Mouse (Mus musculus): ENCODE measurements around the gene Sp3. TPM values are rescaled to one million over a fixed set of nuclear protein-coding genes. Genes with fewer than 3 reads are reported as not detected.

Gene Sp3
- polyA plus RNA-seq, 1 experiment from 2014 or later, result 33.3 TPM

DNA sequence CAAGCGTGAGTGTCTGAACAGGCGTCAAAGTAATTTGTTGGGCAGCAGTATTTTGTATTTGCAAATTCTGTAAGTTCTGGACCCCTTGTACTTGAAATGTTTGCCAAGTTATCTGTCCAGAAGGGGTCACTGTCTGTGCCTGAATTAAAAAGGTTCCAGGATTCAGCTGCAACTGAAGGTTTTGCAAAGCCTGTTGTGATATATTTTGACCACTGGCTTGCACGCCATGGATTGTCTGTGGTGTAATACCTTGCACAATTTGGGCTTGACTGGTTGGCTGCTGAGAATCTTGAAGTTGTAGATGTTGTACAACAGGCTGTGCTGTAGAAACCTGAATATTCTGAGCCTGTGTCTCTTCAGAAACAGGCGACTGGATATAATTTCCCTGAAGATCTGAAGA is 9.9 kb downstream of the Sp3 start:
- Histone ChIP-seq H3K27ac (replicated peaks) (no peak overlapping the region), H3K4me2 (no peak overlapping the region), H3K9me3 (no peaks in the 10 kb centered on the region), H3K4me1 (replicated peaks) (0 out of 2 replicates have a peak, but pooled peaks cover 7% of the 10 kb centered on the region), H3K36me3 (peaks cover 26% of the 10 kb centered on the region), H3K4me3 (no peak overlapping the region), H3K9ac (no peak overlapping the region), H3K27me3 (no peaks in the 10 kb centered on the region)
- WGBS, result 92% methylated on average over 4 of the region's 4 CpGs
- no peak for ATAC-seq (ENCODE audit: low FRiP score, low read depth)

DNA sequence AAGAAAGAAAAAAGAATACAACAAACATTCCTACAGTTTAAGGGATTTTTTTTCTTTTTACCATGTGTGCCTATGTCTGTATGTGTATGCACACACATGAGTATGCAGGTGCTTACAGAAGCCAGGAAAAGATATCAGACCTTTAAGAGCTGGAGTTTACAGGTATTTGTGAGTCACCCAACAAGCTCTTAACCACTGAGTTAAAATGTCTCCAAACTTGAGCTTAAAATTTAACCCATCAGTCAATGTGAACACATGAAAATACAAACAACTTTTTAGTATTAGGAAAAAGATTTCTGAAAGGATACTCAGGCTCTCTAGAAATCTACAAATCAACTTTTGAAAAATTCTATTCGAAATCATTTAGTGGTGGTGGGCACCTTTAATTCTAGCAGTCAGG is 11.7 kb downstream of the Sp3 start:
- no peak for ATAC-seq (ENCODE audit: low FRiP score, low read depth)
- H3K36me3 ChIP-seq, result peaks cover 26% of the 10 kb centered on the region
- WGBS, result 99% methylated on average over 1 of the region's 1 CpGs

DNA sequence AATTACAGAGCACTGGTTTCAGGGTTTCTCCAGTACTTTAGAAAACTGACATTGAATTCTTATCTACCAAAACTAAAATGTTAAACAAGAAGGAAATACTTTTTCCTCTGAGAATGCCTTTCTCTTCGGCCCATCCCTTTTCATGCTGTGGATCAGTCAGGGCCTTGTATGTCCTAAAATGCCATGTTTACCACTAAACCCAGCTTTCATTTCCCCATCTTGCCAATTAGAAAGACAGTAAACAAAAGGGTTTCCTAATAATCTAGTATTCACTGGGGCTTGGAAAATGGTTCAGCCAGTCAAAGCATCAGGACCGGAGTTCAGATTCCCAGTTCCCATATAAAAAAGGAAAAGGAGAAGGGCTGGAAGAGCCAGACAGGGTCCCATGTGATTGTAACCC is 14.8 kb downstream of the Sp3 start:
- no peak overlapping the region for H3K9ac ChIP-seq
- 95% methylated on average over 2 of the region's 2 CpGs for WGBS
- H3K4me3 ChIP-seq, result no peak overlapping the region
- no peaks in the 10 kb centered on the region for H3K9me3 ChIP-seq
- H3K4me2 ChIP-seq, result no peak overlapping the region
- peaks cover 24% of the 10 kb centered on the region for H3K36me3 ChIP-seq
- H3K27ac ChIP-seq (replicated peaks), result no peak overlapping the region
- H3K27me3 ChIP-seq, result no peaks in the 10 kb centered on the region
- H3K4me1 ChIP-seq (replicated peaks), result 0 out of 2 replicates have a peak, but pooled peaks cover 6% of the 10 kb centered on the region
- no peak for ATAC-seq (ENCODE audit: low FRiP score, low read depth)

More for the DNA sequence above, 11.7 kb downstream of the Sp3 start:
- Histone ChIP-seq H3K4me3 (no peak overlapping the region), H3K9ac (no peak overlapping the region), H3K4me2 (no peak overlapping the region), H3K9me3 (no peaks in the 10 kb centered on the region), H3K27ac (replicated peaks) (no peak overlapping the region), H3K27me3 (no peaks in the 10 kb centered on the region), H3K4me1 (replicated peaks) (0 out of 2 replicates have a peak, but pooled peaks cover 7% of the 10 kb centered on the region)

DNA sequence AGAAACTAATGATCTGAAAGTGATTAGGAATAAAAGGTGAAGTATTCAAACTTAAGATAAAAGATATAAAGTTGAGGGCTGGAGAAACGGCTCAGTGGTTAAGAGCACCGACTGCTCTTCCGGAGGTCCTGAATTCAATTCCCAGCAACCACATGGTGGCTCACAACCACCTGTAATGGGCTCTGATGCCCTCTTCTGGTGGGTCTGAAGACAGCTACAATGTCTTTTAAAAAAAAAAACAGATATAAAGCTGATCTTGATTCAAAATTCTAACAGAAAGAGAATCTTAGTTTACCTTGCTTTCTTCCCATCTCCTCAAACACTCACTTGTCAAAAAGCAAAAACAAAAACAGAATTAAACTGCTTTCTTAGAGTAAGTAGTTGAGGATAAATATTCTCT is 23.8 kb downstream of the Sp3 start:
- 94% methylated on average over 3 of the region's 3 CpGs for WGBS
- no peak overlapping the region for H3K9ac ChIP-seq
- no peak overlapping the region for H3K4me2 ChIP-seq
- H3K4me1 ChIP-seq (replicated peaks), result no peaks in the 10 kb centered on the region
- H3K36me3 ChIP-seq, result peaks cover 9% of the 10 kb centered on the region
- H3K27ac ChIP-seq (replicated peaks), result no peak overlapping the region
- H3K27me3 ChIP-seq, result no peaks in the 10 kb centered on the region
- no peak for ATAC-seq (ENCODE audit: low FRiP score, low read depth)
- H3K4me3 ChIP-seq, result no peak overlapping the region
- H3K9me3 ChIP-seq, result no peaks in the 10 kb centered on the region

DNA sequence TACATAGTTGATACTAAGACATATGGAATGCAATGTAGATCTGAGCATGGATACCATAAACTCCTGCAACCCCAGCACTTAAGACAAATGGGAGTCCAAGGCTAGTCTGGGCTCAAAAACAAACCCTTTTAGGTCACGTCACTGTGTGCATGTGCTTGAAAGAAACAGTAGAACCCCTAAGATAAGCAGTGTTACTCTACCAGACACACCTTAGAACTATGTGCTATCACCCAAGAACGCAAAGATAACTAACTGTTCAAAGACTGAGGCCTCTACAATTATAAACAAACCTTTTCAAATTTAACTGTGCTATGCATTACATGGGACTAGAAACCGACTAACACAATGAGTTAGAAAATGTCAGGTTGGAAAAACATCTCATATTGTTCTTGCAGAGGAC is 27.3 kb downstream of the Sp3 start:
- H3K4me1 ChIP-seq (replicated peaks), result no peaks in the 10 kb centered on the region
- H3K4me2 ChIP-seq, result no peak overlapping the region
- 94% methylated on average over 3 of the region's 3 CpGs for WGBS
- H3K9me3 ChIP-seq, result no peaks in the 10 kb centered on the region
- no peaks in the 10 kb centered on the region for H3K27me3 ChIP-seq
- H3K4me3 ChIP-seq, result no peak overlapping the region
- ATAC-seq (ENCODE audit: low FRiP score, low read depth), result no peak
- no peak overlapping the region for H3K9ac ChIP-seq
- H3K27ac ChIP-seq (replicated peaks), result no peak overlapping the region
- H3K36me3 ChIP-seq, result peaks cover 5% of the 10 kb centered on the region; the same call in 1 of the 2 replicates

DNA sequence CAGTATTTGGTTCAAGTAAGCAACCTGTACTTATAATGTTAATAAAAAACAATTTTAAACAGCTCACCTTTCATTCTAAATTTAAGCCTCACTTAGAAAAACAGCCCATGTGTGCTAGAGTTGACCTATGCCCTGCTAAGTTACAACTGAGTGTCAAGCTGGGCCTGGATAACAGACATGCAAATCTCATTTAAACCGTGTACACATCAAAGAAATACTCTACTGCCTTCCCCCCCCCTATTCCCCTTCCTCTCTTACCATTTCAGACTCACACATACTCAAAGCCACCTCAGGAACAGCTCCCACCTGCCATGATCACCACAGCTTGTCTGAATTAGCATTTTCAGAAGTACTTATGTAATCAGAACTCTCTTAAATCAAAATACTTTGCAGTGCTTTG is 44.3 kb downstream of the Sp3 start:
- Histone ChIP-seq H3K36me3 (peaks cover 7% of the 10 kb centered on the region; the same call in 1 of the 2 replicates), H3K9me3 (no peaks in the 10 kb centered on the region), H3K27me3 (no peaks in the 10 kb centered on the region), H3K9ac (no peak overlapping the region), H3K4me1 (replicated peaks) (no peaks in the 10 kb centered on the region), H3K4me2 (no peak overlapping the region), H3K27ac (replicated peaks) (no peak overlapping the region), H3K4me3 (no peak overlapping the region)
- ATAC-seq (ENCODE audit: low FRiP score, low read depth), result no peak
- WGBS, result 12% methylated on average over 1 of the region's 1 CpGs

DNA sequence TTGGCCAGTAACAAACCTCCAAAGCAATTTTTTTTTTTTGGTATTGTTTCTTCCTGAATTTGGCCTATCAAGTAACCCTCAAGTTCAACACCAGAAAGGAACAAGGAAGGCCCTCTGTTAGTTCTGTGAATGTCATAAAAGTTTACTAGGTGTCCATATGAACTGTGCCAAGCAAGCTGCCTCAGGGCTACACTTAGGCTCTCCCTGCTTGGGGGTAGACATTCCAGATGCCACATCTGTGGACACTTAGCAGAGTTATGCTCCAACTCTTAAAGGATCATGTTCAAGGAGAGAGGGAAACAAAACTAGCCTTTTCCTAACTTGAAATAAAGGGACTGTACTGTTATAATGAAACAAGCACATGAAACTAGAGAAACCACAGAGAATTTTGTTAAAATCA is 48.1 kb downstream of the Sp3 start:
- Histone ChIP-seq H3K36me3 (no peaks in the 10 kb centered on the region), H3K9ac (no peak overlapping the region), H3K27ac (replicated peaks) (no peak overlapping the region), H3K4me1 (replicated peaks) (no peaks in the 10 kb centered on the region), H3K4me3 (no peak overlapping the region), H3K27me3 (no peaks in the 10 kb centered on the region), H3K9me3 (no peaks in the 10 kb centered on the region), H3K4me2 (no peak overlapping the region)
- no peak for ATAC-seq (ENCODE audit: low FRiP score, low read depth)

DNA sequence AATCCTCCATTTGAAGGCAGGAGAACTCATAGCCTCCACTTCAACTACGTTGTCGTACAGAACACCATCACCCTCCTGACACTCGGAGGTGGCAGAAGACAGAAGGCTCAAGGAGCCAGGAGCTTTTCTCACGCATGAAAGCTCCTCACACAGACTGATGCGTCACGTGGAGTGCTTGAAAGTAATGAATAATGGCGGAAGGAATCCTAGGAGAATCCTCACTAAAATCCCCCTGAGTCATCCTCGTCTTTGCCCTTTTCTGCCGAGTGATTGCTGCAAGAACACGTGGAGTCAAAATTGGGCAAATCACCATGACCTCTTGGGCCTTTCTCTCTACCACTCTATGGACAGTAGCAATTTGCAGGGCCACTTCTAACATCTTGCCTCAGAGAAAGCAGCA is 55.3 kb downstream of the Sp3 start:
- Histone ChIP-seq H3K4me2 (no peak overlapping the region), H3K4me3 (no peak overlapping the region), H3K9me3 (no peaks in the 10 kb centered on the region), H3K9ac (no peak overlapping the region), H3K27ac (replicated peaks) (no peak overlapping the region), H3K27me3 (no peaks in the 10 kb centered on the region), H3K36me3 (no peaks in the 10 kb centered on the region), H3K4me1 (replicated peaks) (no peaks in the 10 kb centered on the region)
- 66% methylated on average over 10 of the region's 10 CpGs for whole genome bisulfite sequencing
- no peak for ATAC-seq (ENCODE audit: low FRiP score, low read depth)

DNA sequence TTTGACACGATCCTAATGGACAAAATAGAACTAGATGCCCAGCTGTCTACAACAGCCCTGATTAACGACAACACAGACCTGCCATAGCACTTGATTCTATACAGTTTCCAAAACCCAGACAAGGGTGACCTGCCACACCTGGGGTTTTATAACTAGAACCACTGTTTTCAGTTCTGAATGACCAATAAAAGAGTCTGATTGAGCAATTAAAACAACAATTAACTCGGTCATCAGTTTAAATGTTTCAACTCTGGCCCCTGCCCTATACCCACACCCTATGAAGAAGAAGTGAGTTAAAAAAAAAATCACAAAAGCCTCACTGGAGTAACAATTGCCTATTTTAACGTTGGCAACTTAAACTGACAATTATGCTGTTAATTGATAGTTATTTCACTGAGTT is 64.1 kb downstream of the Sp3 start:
- 64% methylated on average over 4 of the region's 4 CpGs for WGBS
- Histone ChIP-seq H3K27ac (replicated peaks) (no peak overlapping the region), H3K9ac (no peak overlapping the region), H3K4me3 (no peak overlapping the region), H3K4me2 (no peak overlapping the region), H3K36me3 (no peaks in the 10 kb centered on the region), H3K9me3 (no peaks in the 10 kb centered on the region), H3K4me1 (replicated peaks) (no peaks in the 10 kb centered on the region), H3K27me3 (no peaks in the 10 kb centered on the region)
- no peak for ATAC-seq (ENCODE audit: low FRiP score, low read depth)

DNA sequence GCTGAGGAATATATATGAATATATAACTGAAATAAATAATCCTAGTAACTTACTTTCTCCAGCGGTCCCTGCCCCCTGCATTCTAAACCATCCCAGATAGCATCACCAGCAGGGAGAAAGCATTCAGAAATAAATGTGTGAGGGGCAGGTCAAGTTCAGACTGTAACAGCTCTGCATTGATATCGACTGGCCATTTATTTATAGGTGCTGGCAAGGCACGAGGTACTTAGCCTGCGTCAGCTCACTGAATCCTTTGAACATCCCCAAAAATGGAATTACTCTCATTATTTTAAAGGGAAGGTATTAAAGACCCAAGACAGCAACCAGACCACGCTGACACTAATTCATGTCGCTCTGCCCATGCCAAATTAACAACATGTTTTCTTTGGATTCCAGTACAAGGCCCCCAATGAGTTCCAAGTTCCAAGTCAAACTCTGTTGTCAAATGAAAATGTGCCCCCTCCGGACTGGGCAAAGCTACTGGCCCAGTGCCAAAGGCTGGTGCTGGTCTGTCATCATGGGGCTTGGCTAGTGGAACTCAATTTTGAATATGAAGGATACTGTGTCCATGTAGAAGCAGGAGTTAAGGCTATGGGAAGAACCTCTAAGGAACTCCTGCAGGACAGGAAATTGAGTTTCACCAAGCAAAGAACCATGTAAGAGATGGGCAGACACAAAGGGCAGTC is 64.9 kb downstream of the Sp3 start:
- Histone ChIP-seq H3K27ac (replicated peaks) (no peak overlapping the region), H3K27me3 (no peaks in the 10 kb centered on the region)
- WGBS, result 80% methylated on average over 7 of the region's 7 CpGs

DNA sequence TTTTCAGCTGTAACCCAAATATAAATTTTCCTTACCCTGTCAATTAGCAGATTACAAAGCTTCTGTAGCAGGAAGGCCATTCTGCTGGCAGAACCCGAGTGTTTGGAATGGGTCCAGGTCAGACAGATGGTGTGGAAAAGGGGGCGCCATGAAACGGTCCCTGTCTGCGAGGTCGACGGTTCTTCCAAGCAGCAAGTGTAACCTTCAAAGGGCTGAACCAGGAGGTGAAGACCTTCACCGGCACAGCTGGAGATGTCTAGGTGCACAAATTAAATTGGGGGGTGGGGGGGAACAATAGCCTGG is 66.8 kb downstream of the Sp3 start:
- WGBS, result 59% methylated on average over 7 of the region's 7 CpGs
- H3K27me3 ChIP-seq, result no peaks in the 10 kb centered on the region
- ATAC-seq (ENCODE audit: low FRiP score, low read depth), result no peak
- no peak overlapping the region for H3K27ac ChIP-seq (replicated peaks)
- no peak overlapping the region for H3K9ac ChIP-seq
- H3K4me1 ChIP-seq (replicated peaks), result no peaks in the 10 kb centered on the region
- no peak overlapping the region for H3K4me2 ChIP-seq
- H3K4me3 ChIP-seq, result no peak overlapping the region
- no peaks in the 10 kb centered on the region for H3K36me3 ChIP-seq
- no peaks in the 10 kb centered on the region for H3K9me3 ChIP-seq

More for the DNA sequence above, 64.9 kb downstream of the Sp3 start:
- Histone ChIP-seq H3K4me1 (replicated peaks) (no peaks in the 10 kb centered on the region), H3K9me3 (no peaks in the 10 kb centered on the region), H3K4me2 (no peak overlapping the region), H3K9ac (no peak overlapping the region), H3K36me3 (no peaks in the 10 kb centered on the region), H3K4me3 (no peak overlapping the region)
- no peak for ATAC-seq (ENCODE audit: low FRiP score, low read depth)

DNA sequence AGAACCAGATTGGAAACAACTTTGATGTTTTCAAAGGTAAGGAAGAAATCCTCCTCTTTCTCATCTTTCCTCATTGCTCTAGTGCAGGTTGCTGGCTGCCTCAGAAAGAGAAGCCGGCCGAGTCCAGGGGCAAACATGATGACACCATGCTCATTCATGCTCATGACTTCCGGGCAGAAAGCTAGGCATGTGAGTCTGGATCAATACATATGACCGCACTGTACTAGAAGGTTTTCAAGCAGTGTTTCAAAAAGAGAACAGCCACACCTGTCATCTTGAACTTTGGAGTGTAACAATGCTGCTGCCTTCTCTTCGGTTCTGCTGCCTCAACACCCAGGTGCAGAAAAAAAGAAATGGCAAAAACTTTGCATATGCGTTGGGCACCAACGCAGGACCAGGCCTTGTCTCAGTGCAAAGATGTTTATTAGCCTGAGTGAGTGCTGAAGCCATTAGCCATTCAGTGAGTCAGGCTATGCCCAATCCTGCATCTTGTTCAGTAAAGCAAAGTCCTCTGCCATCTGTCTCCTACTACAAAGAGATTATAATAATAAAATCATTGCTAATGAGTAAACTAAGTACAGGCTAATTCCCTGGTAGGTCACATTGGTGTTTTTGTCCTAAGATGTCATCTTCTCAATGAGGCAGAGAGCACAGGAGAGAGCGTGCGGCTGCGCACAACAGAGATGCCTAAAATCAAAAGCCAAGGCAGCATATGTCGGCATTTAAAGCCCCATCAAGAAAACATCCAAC is 67.4 kb downstream of the Sp3 start:
- Histone ChIP-seq H3K4me1 (replicated peaks) (no peaks in the 10 kb centered on the region), H3K27ac (replicated peaks) (no peak overlapping the region), H3K4me2 (no peak overlapping the region), H3K9me3 (no peaks in the 10 kb centered on the region), H3K27me3 (no peaks in the 10 kb centered on the region), H3K4me3 (no peak overlapping the region), H3K36me3 (no peaks in the 10 kb centered on the region), H3K9ac (no peak overlapping the region)
- no peak for ATAC-seq (ENCODE audit: low FRiP score, low read depth)
- 77% methylated on average over 11 of the region's 11 CpGs for WGBS

DNA sequence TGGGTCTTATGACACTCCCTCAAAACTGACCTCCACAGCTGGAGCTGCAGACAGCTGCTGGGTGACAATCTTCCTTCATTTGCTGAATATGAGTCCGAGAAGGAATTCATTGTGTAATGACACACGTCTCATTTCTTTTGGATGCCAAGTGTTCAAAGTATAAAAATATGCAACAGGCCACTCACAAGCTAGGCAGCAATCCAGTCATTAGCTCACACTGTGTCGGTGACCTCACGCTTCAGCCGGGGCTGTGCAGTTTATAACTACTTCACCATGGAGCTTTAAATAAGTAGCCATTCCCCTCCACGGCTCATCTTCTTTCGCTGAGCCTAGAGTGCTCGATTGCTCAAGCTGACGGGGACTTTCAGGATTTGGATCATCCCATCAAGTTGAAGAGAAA is 68.7 kb downstream of the Sp3 start:
- Histone ChIP-seq H3K4me1 (replicated peaks) (no peaks in the 10 kb centered on the region), H3K9ac (no peak overlapping the region), H3K9me3 (no peaks in the 10 kb centered on the region), H3K4me3 (no peak overlapping the region), H3K36me3 (no peaks in the 10 kb centered on the region), H3K4me2 (no peak overlapping the region), H3K27ac (replicated peaks) (no peak overlapping the region), H3K27me3 (no peaks in the 10 kb centered on the region)
- no peak for ATAC-seq (ENCODE audit: low FRiP score, low read depth)
- WGBS, result 93% methylated on average over 9 of the region's 9 CpGs
